Mouse (Mus musculus): ENCODE data around the gene Eif3k.

DNA sequence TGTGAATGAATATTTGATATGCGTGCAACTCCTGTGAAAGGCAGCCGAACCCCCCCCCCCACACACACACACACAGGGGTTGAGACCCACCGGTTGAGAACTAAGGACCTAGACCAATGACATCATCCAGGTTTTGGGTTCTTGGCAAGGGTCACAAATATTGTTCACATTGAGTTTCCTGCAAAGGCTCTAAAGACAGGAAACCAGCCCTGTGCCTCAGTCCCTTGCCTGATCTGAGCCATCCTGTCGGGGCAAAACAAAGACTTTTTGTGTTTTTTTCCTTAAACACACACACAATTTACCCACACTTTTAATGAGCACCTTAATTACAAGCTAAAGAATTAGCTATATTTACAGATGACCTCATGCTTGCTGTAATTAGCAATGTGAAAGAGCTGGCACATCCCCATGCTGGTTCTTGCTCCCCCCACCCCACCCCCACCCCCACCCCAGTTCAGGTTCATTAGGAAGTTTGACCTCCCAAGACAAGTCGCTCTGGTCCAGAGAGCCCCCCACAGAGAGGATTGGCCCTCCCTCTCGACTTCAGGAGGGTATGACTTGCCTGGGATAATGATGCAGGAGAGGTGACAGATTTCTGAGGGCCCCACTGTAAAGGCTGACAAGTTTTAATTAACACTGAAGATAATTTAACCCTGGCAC is 36.8 kb downstream of the Eif3k start:
- TF ChIP-seq CTCF (IDR thresholded peaks at IDR 0.05; ENCODE audit: low read depth, low read length) (no peak), POLR2A (IDR thresholded peaks at IDR 0.05; ENCODE audit: borderline replicate concordance, low read depth, low read length) (no peak)

All from bone marrow macrophage, adult 2 months (primary cell).